Mouse (Mus musculus): ENCODE measurements around the gene Tenm2.

DNA sequence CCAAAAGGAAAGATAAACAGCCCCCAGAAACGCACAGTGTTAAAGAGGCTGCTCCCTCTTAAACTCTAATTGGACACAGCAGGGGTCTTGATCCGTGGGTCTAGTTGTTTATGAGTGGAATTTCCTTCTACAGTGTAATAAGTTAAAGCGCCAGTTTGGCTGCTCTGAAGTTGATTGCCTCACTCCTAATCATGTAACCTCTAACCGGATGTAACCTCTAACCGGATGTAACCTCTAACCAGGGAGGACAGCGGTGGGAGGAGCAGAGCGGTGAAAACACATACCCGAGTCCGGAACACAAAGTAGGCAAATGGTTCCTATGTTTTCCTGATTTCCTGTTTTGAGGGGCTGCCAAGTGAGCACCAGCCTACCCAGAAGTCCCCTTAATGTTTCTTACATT lies 871.3 kb downstream of the Tenm2 start:
- no peak for TF ChIP-seq CTCF (IDR thresholded peaks at IDR 0.05; ENCODE audit: extremely low read depth, insufficient read length, insufficient replicate concordance, low read depth, low read length)
- no peak for TF ChIP-seq POLR2A (IDR thresholded peaks at IDR 0.05; ENCODE audit: low read depth, low read length)

Data from small intestine, adult 2 months (tissue).